Mouse (Mus musculus): Measurements from ENCODE around the gene Foxn3. TPM values are rescaled to one million over a fixed set of nuclear protein-coding genes. Genes with fewer than 3 reads are reported as not detected.

Gene Foxn3
- polyA plus RNA-seq, 1 experiment from 2014 or later = 15.7 TPM

- in situ Hi-C loops (cut with MboI; ENCODE audit: low pct_unique_long_range_greater_than_20kb) = no loop called here
- no peak for TF ChIP-seq CTCF (IDR thresholded peaks at IDR 0.05)
- H3K27me3 ChIP-seq = no peaks in the 10 kb centered on the region
- ATAC-seq = no peak
- ChIA-PET CTCF (no interaction called here), POLR2A (no interaction called here)
- DNase-seq (ENCODE audit: low read depth, low spot score) = no peak
Measured at GRCm38 (mm10) chr12:99239735-99240134, 323.6 kb downstream of the Foxn3 start.

DNA sequence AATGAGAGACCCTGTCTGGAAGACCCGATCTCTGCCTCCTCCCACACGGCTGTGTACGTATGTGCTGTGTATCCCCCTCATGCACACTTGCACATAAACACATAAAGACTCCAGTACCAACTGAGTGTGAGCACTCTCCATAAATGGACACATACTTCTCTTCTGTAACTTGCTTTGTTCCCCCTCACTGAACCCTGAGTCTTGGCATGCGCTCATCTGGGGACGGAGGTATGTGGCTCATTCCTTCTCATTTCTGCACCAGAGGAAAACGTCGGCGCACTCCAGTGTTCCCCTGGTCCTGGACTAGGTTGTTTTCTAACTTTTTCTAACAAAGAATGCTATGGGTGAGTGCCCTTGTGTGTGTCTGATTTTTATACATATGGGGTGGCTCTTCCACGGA is 325.9 kb downstream of the Foxn3 start:
- H3K27me3 ChIP-seq = no peaks in the 10 kb centered on the region
- ATAC-seq = peak; percentile 82
- in situ Hi-C loops (cut with MboI; ENCODE audit: low pct_unique_long_range_greater_than_20kb) = no loop called here
- DNase-seq (ENCODE audit: low read depth, low spot score) = no peak
- POLR2A ChIA-PET = interaction anchor here (0.6 kb wide), 1 partner anchor 1411 kb away, joined by 4 read pairs; no protein-coding TSS in a partner anchor
- CTCF ChIA-PET = interaction anchor here (1.0 kb wide), 1 partner anchor 22 kb away, joined by 4 read pairs; no protein-coding TSS in a partner anchor
- TF ChIP-seq CTCF (IDR thresholded peaks at IDR 0.05) = no peak

DNA sequence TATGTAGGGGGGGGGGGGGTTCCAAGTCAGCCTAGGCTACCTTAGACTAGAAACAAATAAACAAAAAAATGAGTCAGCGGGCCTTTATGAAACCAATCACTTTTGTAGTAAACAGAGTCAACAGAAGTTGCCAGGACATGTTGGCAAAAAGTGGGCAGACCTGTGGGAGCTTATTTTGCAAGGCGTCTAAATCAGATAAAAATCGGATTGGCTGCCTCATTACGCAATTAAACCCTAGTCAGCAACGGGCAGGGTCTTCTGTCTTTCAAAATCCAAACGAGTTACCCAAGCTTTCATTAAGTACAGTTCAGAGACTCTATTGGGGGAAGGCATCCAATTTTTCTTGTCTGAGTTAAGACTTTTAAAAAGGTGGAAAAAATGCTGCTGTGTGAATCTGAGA is 329.0 kb downstream of the Foxn3 start:
- no peak for ATAC-seq
- ChIA-PET CTCF (interaction anchor here (1.0 kb wide), 1 partner anchor 10 kb away, joined by 3 read pairs; no protein-coding TSS in a partner anchor), POLR2A (no interaction called here)
- in situ Hi-C loops (cut with MboI; ENCODE audit: low pct_unique_long_range_greater_than_20kb) = no loop called here
- no peak for DNase-seq (ENCODE audit: low read depth, low spot score)
- no peak for TF ChIP-seq CTCF (IDR thresholded peaks at IDR 0.05)
- H3K27me3 ChIP-seq = no peaks in the 10 kb centered on the region

DNA sequence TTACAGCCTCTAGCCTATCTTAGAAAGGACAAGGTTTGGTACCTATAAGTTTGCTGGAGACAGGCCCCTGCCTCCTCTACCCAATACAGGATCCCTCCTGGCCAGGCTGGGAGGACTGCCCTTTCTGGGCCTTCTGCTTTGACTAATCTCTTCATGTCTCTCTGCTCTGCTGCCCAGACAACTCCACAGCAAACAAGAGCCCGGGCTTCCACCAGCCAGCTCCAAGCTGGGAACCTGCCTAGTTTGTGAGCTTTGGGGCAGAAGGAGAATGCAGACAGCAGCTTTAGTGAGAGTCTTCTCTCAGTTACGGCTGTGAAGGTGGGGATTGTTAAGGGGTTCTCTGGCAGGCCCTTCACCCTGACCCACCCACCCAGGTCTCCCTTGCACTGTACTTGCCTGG is 330.0 kb downstream of the Foxn3 start:
- TF ChIP-seq CTCF (IDR thresholded peaks at IDR 0.05) = no peak
- ChIA-PET POLR2A (no interaction called here), CTCF (no interaction called here)
- no peak for DNase-seq (ENCODE audit: low read depth, low spot score)
- in situ Hi-C loops (cut with MboI; ENCODE audit: low pct_unique_long_range_greater_than_20kb) = no loop called here
- ATAC-seq = no peak
- no peaks in the 10 kb centered on the region for H3K27me3 ChIP-seq

DNA sequence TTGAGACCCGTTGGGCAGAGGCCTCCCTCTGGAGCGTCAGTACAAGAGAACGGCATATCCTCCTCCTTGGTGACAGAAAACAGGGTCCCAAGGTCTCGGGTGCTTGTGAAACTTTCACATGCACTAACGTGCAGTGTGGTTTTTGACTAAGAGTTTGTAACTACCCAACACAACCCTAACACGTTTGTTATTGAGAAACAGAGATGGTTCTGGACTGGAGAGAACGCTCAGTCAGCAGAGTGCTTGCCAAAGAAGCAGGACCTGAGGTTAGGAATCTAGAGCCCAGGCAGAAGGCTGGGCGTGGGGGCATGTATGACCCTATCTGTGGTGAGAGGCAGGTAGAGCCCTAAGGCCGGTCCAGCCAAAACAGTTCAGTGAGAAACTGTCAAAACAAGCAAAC is 330.9 kb downstream of the Foxn3 start:
- CTCF ChIA-PET = no interaction called here
- in situ Hi-C loops (cut with MboI; ENCODE audit: low pct_unique_long_range_greater_than_20kb) = no loop called here
- POLR2A ChIA-PET = no interaction called here
- H3K27me3 ChIP-seq = no peaks in the 10 kb centered on the region
- no peak for TF ChIP-seq CTCF (IDR thresholded peaks at IDR 0.05)
- DNase-seq (ENCODE audit: low read depth, low spot score) = no peak
- ATAC-seq = no peak

DNA sequence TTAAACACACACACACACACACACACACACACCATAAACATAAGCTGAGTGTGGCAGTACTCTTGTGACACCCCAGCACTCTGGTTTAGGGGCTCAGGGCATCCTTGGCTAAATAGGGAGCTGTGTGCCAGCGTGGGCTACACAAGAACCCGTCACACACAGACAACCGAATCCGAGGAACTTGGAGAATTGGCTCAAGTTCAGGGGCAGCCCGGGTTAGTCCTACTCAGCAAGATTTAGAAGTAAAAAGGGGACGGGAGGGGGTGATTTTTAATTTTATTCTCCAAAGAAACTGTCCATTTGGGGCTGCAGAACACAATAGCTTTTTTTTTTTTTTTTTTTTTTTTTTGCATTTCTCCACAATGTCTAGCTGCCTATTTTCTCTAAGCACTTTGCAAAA is 332.1 kb downstream of the Foxn3 start:
- no peak for ATAC-seq
- in situ Hi-C loops (cut with MboI; ENCODE audit: low pct_unique_long_range_greater_than_20kb) = no loop called here
- no peak for TF ChIP-seq CTCF (IDR thresholded peaks at IDR 0.05)
- ChIA-PET POLR2A (no interaction called here), CTCF (no interaction called here)
- DNase-seq (ENCODE audit: low read depth, low spot score) = no peak
- H3K27me3 ChIP-seq = no peaks in the 10 kb centered on the region

- in situ Hi-C loops (cut with MboI; ENCODE audit: low pct_unique_long_range_greater_than_20kb) = no loop called here
Measured at GRCm38 (mm10) chr12:99230783-99231048, 332.7 kb downstream of the Foxn3 start.

GRCm38 (mm10) chr12:99229973-99230782 is 333.2 kb downstream of the Foxn3 start:
- no peaks in the 10 kb centered on the region for H3K27me3 ChIP-seq
- in situ Hi-C loops (cut with MboI; ENCODE audit: low pct_unique_long_range_greater_than_20kb) = no loop called here
- ATAC-seq (no peak), DNase-seq (ENCODE audit: low read depth, low spot score) (no peak)
- ChIA-PET CTCF (interaction anchor here (1.0 kb wide), 1 partner anchor 8 kb away, joined by 3 read pairs; no protein-coding TSS in a partner anchor), POLR2A (no interaction called here)
- TF ChIP-seq CTCF (IDR thresholded peaks at IDR 0.05) = no peak

More at GRCm38 (mm10) chr12:99230783-99231048, 332.7 kb downstream of the Foxn3 start:
- ChIA-PET CTCF (no interaction called here), POLR2A (no interaction called here)
- ATAC-seq = no peak
- H3K27me3 ChIP-seq = no peaks in the 10 kb centered on the region
- TF ChIP-seq CTCF (IDR thresholded peaks at IDR 0.05) = no peak
- DNase-seq (ENCODE audit: low read depth, low spot score) = no peak

DNA sequence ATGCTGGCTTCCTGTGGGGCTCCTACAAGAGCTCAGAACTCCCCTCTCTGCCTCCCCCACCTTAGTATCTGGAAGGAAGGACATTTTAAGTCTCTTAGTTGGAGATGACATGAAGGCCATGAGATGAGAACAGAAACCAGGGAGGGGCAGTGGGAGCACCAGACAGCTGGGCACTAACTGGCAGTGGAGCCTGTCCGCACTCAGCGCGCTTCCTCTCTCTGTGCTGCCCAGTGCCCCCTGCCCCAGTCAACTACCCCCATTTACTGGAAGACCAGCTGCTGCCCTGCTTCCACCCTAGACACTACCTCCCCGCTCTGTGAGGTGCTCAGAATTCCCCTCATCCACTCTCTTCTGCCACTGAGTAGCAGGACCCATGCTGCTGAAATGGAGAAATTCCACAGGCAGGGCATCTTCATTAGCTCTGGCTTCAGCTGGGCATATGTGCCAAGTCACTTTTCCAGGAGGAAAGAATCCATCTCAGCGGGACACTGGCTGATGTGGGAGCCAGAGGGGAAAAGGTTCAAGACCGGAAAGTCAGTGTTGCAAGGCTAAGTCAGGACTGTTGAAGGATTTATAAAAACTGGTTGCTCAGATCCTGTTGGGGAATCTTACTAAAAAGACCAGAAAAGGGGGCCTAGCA is 335.9 kb downstream of the Foxn3 start:
- in situ Hi-C loops (cut with MboI; ENCODE audit: low pct_unique_long_range_greater_than_20kb) = no loop called here
- no peak for DNase-seq (ENCODE audit: low read depth, low spot score)
- H3K27me3 ChIP-seq = no peaks in the 10 kb centered on the region
- POLR2A ChIA-PET = no interaction called here
- CTCF ChIA-PET = no interaction called here
- no peak for TF ChIP-seq CTCF (IDR thresholded peaks at IDR 0.05)
- no peak for ATAC-seq

GRCm38 (mm10) chr12:99224863-99225603 is 338.3 kb downstream of the Foxn3 start:
- ChIA-PET CTCF (no interaction called here), POLR2A (interaction anchor here (0.6 kb wide), 1 partner anchor 437 kb away, joined by 3 read pairs; no protein-coding TSS in a partner anchor)
- H3K27me3 ChIP-seq = no peaks in the 10 kb centered on the region
- DNase-seq (ENCODE audit: low read depth, low spot score) (no peak), ATAC-seq (no peak)
- in situ Hi-C loops (cut with MboI; ENCODE audit: low pct_unique_long_range_greater_than_20kb) = no loop called here
- TF ChIP-seq CTCF (IDR thresholded peaks at IDR 0.05) = no peak
